22 mouse cellular contexts compared by ENCODE assay signal in the genomic region with DNA sequence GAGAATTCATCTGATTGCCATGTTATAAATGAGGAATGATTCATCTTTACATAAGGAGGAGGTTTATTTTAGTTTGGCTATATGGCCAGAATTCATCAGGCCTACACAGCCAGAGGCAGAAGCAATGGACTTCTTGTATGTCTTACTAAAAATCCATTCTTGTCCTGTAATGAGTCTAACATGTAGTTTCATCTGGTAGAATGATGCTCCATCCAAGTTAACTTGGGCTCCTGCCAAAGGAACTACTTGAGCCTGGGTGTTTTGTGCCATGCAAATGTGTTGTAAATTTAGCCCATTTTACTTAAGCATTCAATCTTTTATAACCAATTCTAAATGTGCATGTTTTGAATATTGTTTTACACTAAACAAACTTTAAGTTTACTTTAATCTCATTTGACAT.
DNase-seq lines count a peak whose midpoint lies in the region; ATAC-seq and TF ChIP-seq lines count a peak whose summit lies in the region.
"Had no signal": no experiment of that assay in that cellular context is flagged by ENCODE, and none has a peak within 500 bp of the region (broad histone marks: within the 10 kb centered on the region; RNA-seq: fewer than 3 reads in every experiment).

No protein-coding gene starts in this region.

- no peak overlapping the region for H3K27ac ChIP-seq in left cerebral cortex, adult 2 months
- H3K27ac ChIP-seq: embryonic facial prominence, embryonic 12.5 days; forebrain, embryonic 13.5 days; gastrocnemius, adult 2 months; hindbrain, embryonic 12.5 days; hindbrain, embryonic 15.5 days had no signal

- no peak for DNase-seq in frontal cortex, postnatal 25 days (ENCODE audit: low spot score in 2 of 2)
- DNase-seq in left cerebral cortex, adult 18-20 months (ENCODE audit: low spot score in 2 of 2), result peak; percentile 19
- no peak for DNase-seq in left cerebral cortex, adult 2 months (ENCODE audit: extremely low spot score in 1 of 2, low spot score in 2 of 2)
- peak; percentile 19 for DNase-seq in telencephalon, adult 2 months (ENCODE audit: low read depth, low spot score)
- DNase-seq in adipocyte (ENCODE audit: low spot score), result no peak
- DNase-seq: adrenal gland, adult 8-10 months; adrenal gland, postnatal 25 days; cerebellum, adult 18-20 months; cerebellum, adult 9-10 months; cerebellum, postnatal 14 days; forebrain, postnatal 0 days; gastrocnemius, adult 2 months; gastrocnemius, postnatal 14 days; heart, adult 11 months had no signal

- no peak overlapping the region for H3K4me3 ChIP-seq in left cerebral cortex, adult 2 months
- H3K4me3 ChIP-seq: embryonic facial prominence, embryonic 12.5 days; erythroblast, embryonic 14.5 days; forebrain, embryonic 13.5 days; gastrocnemius, adult 2 months; hindbrain, embryonic 12.5 days; hindbrain, embryonic 15.5 days had no signal

- ATAC-seq in frontal cortex, adult (ENCODE audit: low TSS enrichment), result peak; percentile 84
- ATAC-seq: CD4-positive, CD25-positive, alpha-beta regulatory T cell, adult 4 months; forebrain, embryonic 13.5 days; forebrain, postnatal 0 days; intestine, postnatal 0 days had no signal

- TF ChIP-seq CTCF in left cerebral cortex, adult 2 months (IDR thresholded peaks at IDR 0.05), result no peak

- intact Hi-C loops in left cerebral cortex, adult 2 months (cut with DNase I), result no loop called here

Comparison
In these comparisons a context has a peak if more than half of its experiments do, and no peak if none do; other contexts are left out.
1. DNase-seq: peak in left cerebral cortex, adult 18-20 months (2 of 2) and telencephalon, adult 2 months (single experiment); none in frontal cortex, postnatal 25 days (0 of 2), left cerebral cortex, adult 2 months (0 of 2) and adipocyte (single experiment).